Mouse (Mus musculus): ENCODE measurements around the gene Slc4a4. TPM values are rescaled to one million over a fixed set of nuclear protein-coding genes. Genes with fewer than 3 reads are reported as not detected.

Gene Slc4a4
- polyA plus RNA-seq, 1 experiment from 2014 or later: 1.6 TPM

DNA sequence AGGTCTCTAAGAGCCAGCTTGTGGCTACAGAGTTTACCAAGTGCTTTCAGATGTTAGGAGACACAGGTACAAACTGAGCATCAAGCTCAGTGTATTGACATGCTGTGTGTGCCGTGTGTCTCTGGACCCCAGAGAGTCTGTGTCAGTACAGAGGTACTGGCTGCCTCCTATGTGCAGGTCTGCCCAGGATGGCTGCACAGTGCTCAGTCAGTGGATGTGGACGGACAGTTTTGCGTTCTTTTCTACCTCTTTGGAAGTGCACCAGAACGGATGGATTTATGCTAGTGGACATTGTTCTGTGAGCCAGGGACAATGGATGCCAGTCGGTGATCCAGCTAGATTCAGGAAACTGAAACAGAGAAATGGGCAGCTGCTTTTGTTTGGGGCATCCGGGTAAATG lies 72.8 kb downstream of the Slc4a4 start:
- no peak overlapping the region for H3K4me3 ChIP-seq (ENCODE audit: low read depth, low read length)
- no peaks in the 10 kb centered on the region for H3K9me3 ChIP-seq (ENCODE audit: control insufficient read depth, low read length)
- H3K27me3 ChIP-seq (ENCODE audit: control insufficient read depth, insufficient read depth, low read length): no peaks in the 10 kb centered on the region
- H3K27ac ChIP-seq (ENCODE audit: low read depth, low read length): no peak overlapping the region
- H3K36me3 ChIP-seq (ENCODE audit: control insufficient read depth, insufficient read depth, low read length): no peaks in the 10 kb centered on the region
- ATAC-seq (ENCODE audit: low FRiP score) (no peak), DNase-seq (ENCODE audit: low spot score) (no peak)
- H3K4me1 ChIP-seq (replicated peaks; ENCODE audit: control insufficient read depth, insufficient read depth, low read length): no peaks in the 10 kb centered on the region
- no peak overlapping the region for H3K9ac ChIP-seq (ENCODE audit: low read depth, low read length)
- WGBS: 65% methylated on average over 6 of the region's 6 CpGs
- H3K4me2 ChIP-seq (replicated peaks; ENCODE audit: low read depth, low read length): no peak overlapping the region

DNA sequence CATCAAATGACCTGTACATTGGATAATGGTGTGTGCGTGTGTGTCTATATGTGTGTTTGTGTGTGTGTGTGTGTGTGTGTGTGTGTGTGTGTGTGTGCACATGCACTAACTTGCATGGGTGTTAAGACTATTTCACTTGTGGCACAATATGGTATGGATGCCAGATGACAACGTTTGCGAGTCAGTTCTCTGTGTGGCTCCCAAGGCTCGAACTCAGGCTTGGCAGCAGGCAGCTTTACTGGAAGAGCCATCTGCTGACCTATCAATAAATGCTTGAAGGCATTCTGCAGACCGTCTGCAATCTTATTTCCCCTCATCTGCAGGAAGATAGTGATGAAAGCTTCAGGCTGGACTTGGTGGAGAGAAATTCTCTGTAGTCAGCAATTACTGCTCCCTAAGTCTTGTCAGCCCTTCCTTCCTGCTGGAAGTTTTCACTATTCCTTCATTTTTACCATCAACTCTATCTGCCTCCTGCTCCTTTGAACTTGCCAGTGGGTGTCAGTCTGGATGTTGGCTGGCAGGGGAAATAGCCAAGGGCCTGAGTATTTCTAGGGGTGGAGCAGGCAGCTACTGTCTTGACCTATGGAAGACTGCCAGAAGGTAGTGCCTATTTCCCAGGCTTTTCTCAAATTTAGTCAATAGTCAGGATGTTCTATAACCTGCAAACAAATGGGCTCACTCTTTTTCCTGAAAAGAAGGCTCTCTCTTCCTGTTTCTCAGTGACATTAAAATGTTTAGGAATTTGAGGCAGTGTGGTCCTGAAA lies 73.9 kb downstream of the Slc4a4 start:
- no peaks in the 10 kb centered on the region for H3K9me3 ChIP-seq (ENCODE audit: control insufficient read depth, low read length)
- DNase-seq (ENCODE audit: low spot score): no peak
- no peaks in the 10 kb centered on the region for H3K36me3 ChIP-seq (ENCODE audit: control insufficient read depth, insufficient read depth, low read length)
- no peak overlapping the region for H3K4me3 ChIP-seq (ENCODE audit: low read depth, low read length)
- H3K27ac ChIP-seq (ENCODE audit: low read depth, low read length): no peak overlapping the region
- H3K4me1 ChIP-seq (replicated peaks; ENCODE audit: control insufficient read depth, insufficient read depth, low read length): no peaks in the 10 kb centered on the region
- no peak overlapping the region for H3K4me2 ChIP-seq (replicated peaks; ENCODE audit: low read depth, low read length)
- no peak for ATAC-seq (ENCODE audit: low FRiP score)
- H3K9ac ChIP-seq (ENCODE audit: low read depth, low read length): no peak overlapping the region
- no peaks in the 10 kb centered on the region for H3K27me3 ChIP-seq (ENCODE audit: control insufficient read depth, insufficient read depth, low read length)
- 82% methylated on average over 5 of the region's 5 CpGs for WGBS

DNA sequence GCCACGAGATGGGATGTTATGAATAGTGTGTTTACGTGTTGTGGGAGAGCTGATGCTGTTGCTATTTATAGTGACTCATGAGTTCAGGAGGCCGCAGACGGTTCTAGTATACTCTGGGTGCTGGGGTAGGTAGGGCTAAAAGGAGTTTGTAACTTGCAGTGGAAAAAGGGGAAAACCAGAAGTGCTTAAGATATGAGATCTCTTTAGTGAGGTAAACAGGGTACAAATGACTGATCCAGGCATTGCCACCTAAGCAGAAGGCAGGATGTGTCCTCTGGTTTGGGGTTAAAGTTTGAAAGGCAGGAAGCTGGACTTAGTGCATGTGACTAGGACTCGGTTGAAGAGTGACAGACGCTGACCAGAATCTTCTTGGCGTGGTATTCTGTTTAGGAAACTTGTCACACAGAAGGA lies 74.7 kb downstream of the Slc4a4 start:
- no peaks in the 10 kb centered on the region for H3K36me3 ChIP-seq (ENCODE audit: control insufficient read depth, insufficient read depth, low read length)
- H3K9ac ChIP-seq (ENCODE audit: low read depth, low read length): no peak overlapping the region
- no peaks in the 10 kb centered on the region for H3K27me3 ChIP-seq (ENCODE audit: control insufficient read depth, insufficient read depth, low read length)
- H3K4me2 ChIP-seq (replicated peaks; ENCODE audit: low read depth, low read length): no peak overlapping the region
- ATAC-seq (ENCODE audit: low FRiP score) (no peak), DNase-seq (ENCODE audit: low spot score) (no peak)
- WGBS: 93% methylated on average over 7 of the region's 7 CpGs
- H3K4me1 ChIP-seq (replicated peaks; ENCODE audit: control insufficient read depth, insufficient read depth, low read length): no peaks in the 10 kb centered on the region
- H3K9me3 ChIP-seq (ENCODE audit: control insufficient read depth, low read length): no peaks in the 10 kb centered on the region
- H3K27ac ChIP-seq (ENCODE audit: low read depth, low read length): no peak overlapping the region
- no peak overlapping the region for H3K4me3 ChIP-seq (ENCODE audit: low read depth, low read length)

DNA sequence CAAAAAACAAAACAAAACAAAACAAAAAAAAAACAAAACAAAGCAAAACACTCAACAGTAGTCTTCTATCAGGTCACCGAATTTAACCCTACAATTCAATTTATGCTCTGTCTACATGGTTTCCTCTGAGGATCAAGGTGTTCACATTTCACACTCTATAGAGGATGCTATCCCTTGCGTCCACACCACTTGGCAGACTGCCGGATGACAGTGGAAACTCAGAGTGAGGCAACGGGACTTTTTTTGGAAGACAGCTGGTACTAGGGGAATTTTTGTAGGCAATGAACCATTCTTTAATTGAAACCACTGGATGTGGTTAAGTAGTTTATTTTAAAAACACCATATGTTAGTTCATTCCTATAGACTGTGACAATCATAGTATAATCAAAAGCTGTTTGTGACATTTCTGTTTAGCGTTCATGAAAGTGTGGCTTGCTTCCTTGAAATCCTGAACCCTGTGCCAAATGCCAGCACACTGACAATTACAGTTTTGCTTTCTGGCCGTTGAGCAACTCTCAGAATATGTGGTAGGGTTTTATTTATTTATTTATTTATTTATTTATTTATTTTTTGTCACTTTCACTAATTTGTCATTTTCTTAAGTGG lies 78.2 kb downstream of the Slc4a4 start:
- Histone ChIP-seq H3K9me3 (ENCODE audit: control insufficient read depth, low read length) (no peaks in the 10 kb centered on the region), H3K4me1 (replicated peaks; ENCODE audit: control insufficient read depth, insufficient read depth, low read length) (no peaks in the 10 kb centered on the region), H3K27ac (ENCODE audit: low read depth, low read length) (no peak overlapping the region), H3K27me3 (ENCODE audit: control insufficient read depth, insufficient read depth, low read length) (no peaks in the 10 kb centered on the region), H3K36me3 (ENCODE audit: control insufficient read depth, insufficient read depth, low read length) (no peaks in the 10 kb centered on the region), H3K9ac (ENCODE audit: low read depth, low read length) (no peak overlapping the region), H3K4me2 (replicated peaks; ENCODE audit: low read depth, low read length) (no peak overlapping the region), H3K4me3 (ENCODE audit: low read depth, low read length) (no peak overlapping the region)
- WGBS: 82% methylated on average over 6 of the region's 6 CpGs
- ATAC-seq (ENCODE audit: low FRiP score): no peak
- DNase-seq (ENCODE audit: low spot score): no peak

GRCm38 (mm10) chr5:88966507-88966906 lies 79.9 kb downstream of the Slc4a4 start:
- 93% methylated on average over 4 of the region's 4 CpGs for WGBS

DNA sequence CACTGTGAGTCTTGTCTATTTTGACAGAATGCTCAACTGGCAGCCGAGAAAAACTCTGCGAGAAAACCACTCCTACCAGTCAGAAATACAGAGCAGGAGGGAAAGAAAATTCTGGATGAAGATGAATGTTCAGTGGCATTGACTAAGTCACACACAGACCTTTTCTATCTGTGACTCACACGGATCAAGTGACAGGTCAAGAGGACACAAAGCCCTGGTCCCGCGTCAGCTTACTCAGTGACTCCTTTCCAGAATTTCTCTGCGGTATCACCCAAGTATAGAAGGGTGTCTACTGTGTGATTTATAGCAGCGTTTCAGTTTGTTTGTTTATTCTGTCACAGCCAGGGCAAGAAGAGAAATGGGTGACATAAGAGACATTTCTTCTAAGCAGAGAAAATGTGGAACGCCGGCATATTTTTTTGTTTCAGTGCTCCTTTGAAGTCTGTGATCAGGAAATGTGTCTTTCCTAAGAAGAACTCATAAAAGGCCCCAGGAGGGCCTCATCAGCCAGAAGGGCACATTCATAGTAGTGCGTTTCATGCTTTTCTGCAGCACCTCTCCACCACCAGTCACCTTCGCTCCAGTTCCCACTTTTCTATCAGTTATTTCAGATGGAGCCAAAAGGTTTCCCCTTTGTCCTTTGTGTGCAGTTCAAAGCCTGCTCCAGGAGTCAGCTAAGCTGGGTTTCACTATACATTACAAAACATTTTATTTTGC lies 82.5 kb downstream of the Slc4a4 start:
- Histone ChIP-seq H3K27ac (ENCODE audit: low read depth, low read length) (no peak overlapping the region), H3K9me3 (ENCODE audit: control insufficient read depth, low read length) (no peaks in the 10 kb centered on the region), H3K36me3 (ENCODE audit: control insufficient read depth, insufficient read depth, low read length) (no peaks in the 10 kb centered on the region), H3K27me3 (ENCODE audit: control insufficient read depth, insufficient read depth, low read length) (no peaks in the 10 kb centered on the region), H3K4me2 (replicated peaks; ENCODE audit: low read depth, low read length) (no peak overlapping the region), H3K4me3 (ENCODE audit: low read depth, low read length) (no peak overlapping the region), H3K9ac (ENCODE audit: low read depth, low read length) (no peak overlapping the region), H3K4me1 (replicated peaks; ENCODE audit: control insufficient read depth, insufficient read depth, low read length) (no peaks in the 10 kb centered on the region)
- ATAC-seq (ENCODE audit: low FRiP score): no peak
- WGBS: 37% methylated on average over 11 of the region's 11 CpGs
- no peak for DNase-seq (ENCODE audit: low spot score)

More at GRCm38 (mm10) chr5:88966507-88966906, 79.9 kb downstream of the Slc4a4 start:
- no peak overlapping the region for H3K4me3 ChIP-seq (ENCODE audit: low read depth, low read length)
- ATAC-seq (ENCODE audit: low FRiP score) (no peak), DNase-seq (ENCODE audit: low spot score) (no peak)
- no peaks in the 10 kb centered on the region for H3K4me1 ChIP-seq (replicated peaks; ENCODE audit: control insufficient read depth, insufficient read depth, low read length)
- no peak overlapping the region for H3K9ac ChIP-seq (ENCODE audit: low read depth, low read length)
- H3K36me3 ChIP-seq (ENCODE audit: control insufficient read depth, insufficient read depth, low read length): no peaks in the 10 kb centered on the region
- H3K27ac ChIP-seq (ENCODE audit: low read depth, low read length): no peak overlapping the region
- H3K4me2 ChIP-seq (replicated peaks; ENCODE audit: low read depth, low read length): no peak overlapping the region
- H3K27me3 ChIP-seq (ENCODE audit: control insufficient read depth, insufficient read depth, low read length): no peaks in the 10 kb centered on the region
- no peaks in the 10 kb centered on the region for H3K9me3 ChIP-seq (ENCODE audit: control insufficient read depth, low read length)

GRCm38 (mm10) chr5:88971554-88971953 lies 84.9 kb downstream of the Slc4a4 start:
- no peaks in the 10 kb centered on the region for H3K36me3 ChIP-seq (ENCODE audit: control insufficient read depth, insufficient read depth, low read length)
- no peak for DNase-seq (ENCODE audit: low spot score)
- H3K4me2 ChIP-seq (replicated peaks; ENCODE audit: low read depth, low read length): no peak overlapping the region
- H3K4me1 ChIP-seq (replicated peaks; ENCODE audit: control insufficient read depth, insufficient read depth, low read length): no peaks in the 10 kb centered on the region
- no peak overlapping the region for H3K27ac ChIP-seq (ENCODE audit: low read depth, low read length)
- H3K4me3 ChIP-seq (ENCODE audit: low read depth, low read length): no peak overlapping the region
- H3K27me3 ChIP-seq (ENCODE audit: control insufficient read depth, insufficient read depth, low read length): no peaks in the 10 kb centered on the region
- H3K9me3 ChIP-seq (ENCODE audit: control insufficient read depth, low read length): no peaks in the 10 kb centered on the region
- ATAC-seq (ENCODE audit: low FRiP score): no peak
- H3K9ac ChIP-seq (ENCODE audit: low read depth, low read length): no peak overlapping the region

DNA sequence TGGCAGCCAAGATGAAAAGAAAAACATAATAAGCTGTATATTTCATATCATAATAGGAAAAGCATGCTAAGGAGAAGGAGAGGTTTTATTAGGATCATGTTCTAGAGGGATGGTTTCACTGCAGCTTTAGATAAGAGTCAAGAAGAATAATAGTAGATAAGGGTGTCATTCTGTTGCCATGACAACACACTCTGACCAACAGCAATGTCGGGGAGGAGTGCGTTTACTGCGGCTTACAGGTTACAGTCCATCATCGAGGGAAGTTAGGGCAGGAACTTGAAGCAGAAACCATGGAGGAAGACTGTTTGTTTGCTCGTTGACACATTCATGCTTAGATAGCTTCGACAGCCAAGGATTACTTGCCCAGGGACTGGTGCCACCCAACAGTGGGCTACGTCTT lies 85.7 kb downstream of the Slc4a4 start:
- Histone ChIP-seq H3K36me3 (ENCODE audit: control insufficient read depth, insufficient read depth, low read length) (no peaks in the 10 kb centered on the region), H3K9ac (ENCODE audit: low read depth, low read length) (no peak overlapping the region), H3K9me3 (ENCODE audit: control insufficient read depth, low read length) (no peaks in the 10 kb centered on the region), H3K4me3 (ENCODE audit: low read depth, low read length) (no peak overlapping the region), H3K4me1 (replicated peaks; ENCODE audit: control insufficient read depth, insufficient read depth, low read length) (no peaks in the 10 kb centered on the region), H3K27me3 (ENCODE audit: control insufficient read depth, insufficient read depth, low read length) (no peaks in the 10 kb centered on the region), H3K4me2 (replicated peaks; ENCODE audit: low read depth, low read length) (no peak overlapping the region), H3K27ac (ENCODE audit: low read depth, low read length) (no peak overlapping the region)
- 75% methylated on average over 7 of the region's 7 CpGs for WGBS
- no peak for ATAC-seq (ENCODE audit: low FRiP score)
- no peak for DNase-seq (ENCODE audit: low spot score)
